Mouse (Mus musculus) heart, embryonic 15.5 days (tissue): ENCODE data around the gene Mapk11. TPM values are rescaled to one million over a fixed set of nuclear protein-coding genes. Genes with fewer than 3 reads are reported as not detected.

Experiments used
- ATAC-seq: fragments of 200-750 bp; cut with Nextera tagmentation; replicated peaks from 2 replicates; pipeline ENCODE4 v1.8.0; 2017; ENCODE audit warnings: low read depth, moderate TSS enrichment; ENCODE audit not compliant: insufficient number of reproducible peaks, insufficient read depth, low FRiP score
- H3K27ac ChIP-seq: fragments of 300-500 bp; sonication (generic); 2 replicates; pipeline ENCODE4 v1.5.1; 2015; ENCODE audit warnings: mild to moderate bottlenecking, inconsistent platforms
- H3K27me3 ChIP-seq: fragments of 300-500 bp; sonication (generic); 2 replicates; pipeline ENCODE4 v1.6.1; 2015; ENCODE audit warnings: inconsistent platforms
- H3K36me3 ChIP-seq: fragments of 300-500 bp; sonication (generic); 2 replicates; pipeline ENCODE4 v1.6.1; 2015; ENCODE audit warnings: mild to moderate bottlenecking, inconsistent platforms
- H3K4me1 ChIP-seq: fragments of 300-500 bp; sonication (generic); replicated peaks from 2 replicates; pipeline ENCODE4 v1.6.1; 2015; ENCODE audit warnings: inconsistent platforms
- H3K4me2 ChIP-seq: fragments of 300-500 bp; sonication (generic); 2 replicates; pipeline ENCODE4 v1.6.1; 2015; ENCODE audit warnings: inconsistent platforms, mild to moderate bottlenecking, moderate library complexity
- H3K4me3 ChIP-seq: fragments of 300-500 bp; sonication (generic); 2 replicates; pipeline ENCODE4 v1.5.1; 2015; ENCODE audit warnings: mild to moderate bottlenecking, inconsistent platforms
- H3K9ac ChIP-seq: fragments of 300-500 bp; sonication (generic); 2 replicates; pipeline ENCODE4 v1.6.1; 2015; ENCODE audit warnings: mild to moderate bottlenecking, inconsistent platforms
- H3K9me3 ChIP-seq: fragments of 300-500 bp; sonication (generic); replicated peaks from 2 replicates; pipeline ENCODE4 v1.6.1; 2016; ENCODE audit warnings: inconsistent platforms
- WGBS: fragments of 180-500 bp; shearing (Covaris S2); methylation state at CpG from one replicate; pipeline ENCODE4 v1.1.7; 2015; ENCODE audit warnings: mixed read lengths; 5-methylcytosine and 5-hydroxymethylcytosine counted together
- polyA plus RNA-seq: library from polyadenylated mRNA; unstranded; fragments of >200 nt; fragmentation: Nextera tagmentation; extraction: Ambion mirVana; gene quantifications from 2 replicates; pipeline ENCODE4 v1.2.1, GENCODE M21; 2015

Gene Mapk11
- polyA plus RNA-seq, 1 experiment from 2014 or later = 3.1 TPM

DNA sequence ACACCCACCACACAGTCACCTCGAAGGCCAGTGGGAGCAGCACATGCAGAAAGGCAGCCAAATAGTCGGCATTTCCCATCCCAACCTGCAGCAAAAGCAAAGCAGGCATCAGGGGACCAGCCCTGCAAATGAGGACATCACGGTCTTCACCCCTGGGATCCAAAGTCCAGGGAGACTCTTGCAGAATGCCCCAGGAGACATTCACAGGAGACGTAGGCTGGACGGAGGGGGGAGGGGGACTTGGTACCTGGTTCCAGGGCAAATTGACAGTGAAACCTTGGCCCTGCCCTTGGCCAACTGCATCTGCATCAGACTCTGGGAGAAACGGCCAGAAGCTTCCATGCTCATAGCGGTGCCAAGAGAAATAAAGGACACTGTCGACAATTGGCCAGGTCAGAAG, 22.8 kb downstream of the Mapk11 start:
- Histone ChIP-seq H3K4me1 (peaks cover 33% of the 10 kb centered on the region), H3K27me3 (no peaks in the 10 kb centered on the region), H3K36me3 (peaks cover 8% of the 10 kb centered on the region; the same call in 1 of the 2 replicates), H3K9me3 (no peaks in the 10 kb centered on the region), H3K4me2 (no peak overlapping the region), H3K27ac (no peak overlapping the region), H3K4me3 (no peak overlapping the region), H3K9ac (no peak overlapping the region)
- ATAC-seq = no peak
- WGBS = 86% methylated on average over 8 of the region's 8 CpGs

DNA sequence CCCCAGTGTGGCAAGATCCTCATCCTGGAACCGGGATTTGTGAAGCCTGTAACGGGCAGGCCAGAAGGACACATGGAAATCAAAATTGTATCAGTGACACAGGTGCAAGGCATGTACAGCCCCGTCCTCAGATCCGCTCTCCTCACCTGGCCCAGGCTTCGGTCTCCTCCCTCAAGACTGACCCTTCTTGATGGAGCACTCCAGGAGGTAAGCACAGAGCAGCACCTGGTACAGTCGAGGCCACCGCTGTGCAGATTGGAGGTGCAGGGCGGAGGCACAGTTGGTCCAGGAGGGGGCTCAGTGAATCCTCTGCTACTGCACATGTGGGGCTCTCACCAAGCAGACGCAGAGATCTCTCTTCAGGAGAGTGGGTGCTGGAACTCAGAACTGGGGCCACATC, 24.1 kb downstream of the Mapk11 start:
- peaks cover 45% of the 10 kb centered on the region for H3K4me1 ChIP-seq
- H3K4me3 ChIP-seq = no peak overlapping the region
- 92% methylated on average over 9 of the region's 9 CpGs for WGBS
- H3K36me3 ChIP-seq = peaks cover 8% of the 10 kb centered on the region; the same call in 1 of the 2 replicates
- H3K27ac ChIP-seq = no peak overlapping the region
- H3K4me2 ChIP-seq = no peak overlapping the region
- no peaks in the 10 kb centered on the region for H3K27me3 ChIP-seq
- H3K9me3 ChIP-seq = no peaks in the 10 kb centered on the region
- no peak overlapping the region for H3K9ac ChIP-seq
- ATAC-seq = no peak

DNA sequence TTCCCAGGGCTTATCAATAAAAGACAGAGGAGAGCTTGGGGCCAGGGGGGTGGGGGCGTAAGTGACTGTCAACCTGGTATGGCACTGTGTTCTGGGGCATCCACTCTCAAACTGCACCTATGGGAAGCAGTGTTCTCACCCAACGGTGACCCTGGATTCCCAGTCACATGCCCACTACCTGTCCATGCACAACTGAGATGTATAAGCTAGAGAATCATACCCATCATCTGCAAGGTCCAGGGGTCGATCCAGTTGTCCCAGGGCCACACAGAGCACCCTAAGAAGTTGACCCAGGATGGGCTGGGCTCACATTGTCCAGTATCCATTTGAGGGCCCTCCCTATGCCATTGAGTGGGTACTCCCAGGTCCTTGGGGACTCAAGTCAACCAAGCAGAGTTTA, 25.1 kb downstream of the Mapk11 start:
- ATAC-seq = no peak
- H3K4me2 ChIP-seq = no peak overlapping the region
- WGBS = 83% methylated on average over 3 of the region's 3 CpGs
- H3K27me3 ChIP-seq = no peaks in the 10 kb centered on the region
- H3K4me1 ChIP-seq = peaks cover 51% of the 10 kb centered on the region
- H3K9me3 ChIP-seq = no peaks in the 10 kb centered on the region
- H3K4me3 ChIP-seq = no peak overlapping the region
- H3K36me3 ChIP-seq = peaks cover 14% of the 10 kb centered on the region
- H3K27ac ChIP-seq = no peak overlapping the region
- H3K9ac ChIP-seq = no peak overlapping the region

DNA sequence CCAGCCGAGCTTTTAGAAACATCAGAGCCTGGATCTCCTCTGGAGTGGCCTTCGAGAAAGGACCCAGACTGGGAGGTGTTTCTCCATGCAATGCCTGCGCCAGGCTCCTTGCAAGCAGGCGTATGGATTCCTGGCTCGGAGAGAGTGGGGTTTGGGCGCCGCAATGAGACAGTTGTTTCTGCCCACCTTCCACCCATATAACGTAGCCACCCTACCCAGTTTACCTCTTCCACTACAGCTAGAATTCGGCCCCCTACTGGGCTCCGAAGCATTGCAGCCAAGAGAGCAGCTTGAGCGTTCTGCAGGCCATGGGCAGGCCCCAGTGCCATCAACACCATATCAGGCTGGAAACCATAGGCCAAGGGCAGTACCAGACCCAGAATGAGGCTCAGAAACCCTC, 25.8 kb downstream of the Mapk11 start:
- Histone ChIP-seq H3K27me3 (no peaks in the 10 kb centered on the region), H3K27ac (peak overlapping the region; percentile 75), H3K4me1 (peaks cover 47% of the 10 kb centered on the region), H3K9me3 (no peaks in the 10 kb centered on the region), H3K9ac (peak overlapping the region; percentile 91), H3K4me3 (peak overlapping the region; percentile 98), H3K36me3 (peaks cover 14% of the 10 kb centered on the region), H3K4me2 (peak overlapping the region; percentile 96)
- WGBS = 35% methylated on average over 11 of the region's 11 CpGs
- no peak for ATAC-seq

DNA sequence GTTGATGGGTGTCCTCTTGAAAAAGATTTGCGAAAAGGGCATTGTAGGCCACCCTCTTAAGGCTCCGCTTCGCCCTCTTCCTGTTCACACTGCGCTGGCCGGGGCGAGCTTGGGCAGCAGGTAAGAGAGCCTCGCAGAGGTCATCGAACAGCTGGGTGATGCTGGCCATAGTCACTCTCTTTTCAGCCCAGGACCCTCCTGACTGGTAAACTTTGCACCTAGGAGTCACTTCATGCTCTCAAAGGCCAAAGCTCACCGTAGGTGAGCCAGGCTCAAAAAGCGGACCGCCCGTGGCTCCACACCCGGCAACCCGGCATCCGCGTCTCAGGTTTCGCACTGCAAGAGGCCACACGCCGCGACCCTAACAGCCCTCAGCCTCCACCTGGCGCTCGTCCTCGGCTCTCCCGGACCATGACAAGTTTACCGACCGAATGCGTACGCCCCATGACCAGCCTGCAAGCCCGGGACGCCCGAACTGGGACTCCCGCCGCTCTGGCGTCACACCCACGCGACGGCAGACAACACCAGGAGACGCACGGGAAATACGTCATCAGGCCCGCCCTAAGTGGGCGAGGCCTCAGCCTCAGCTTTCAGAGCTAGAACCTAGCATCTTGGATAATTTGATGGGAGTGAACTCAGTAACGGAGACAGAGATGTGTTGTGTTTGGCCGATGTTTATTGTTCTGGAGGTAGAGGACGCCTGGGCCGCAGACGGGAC, 26.6 kb downstream of the Mapk11 start, which contains the start of gene Tubgcp6:
Gene Tubgcp6, minus strand, starts transcription at position 464 of the 718 bp plus-strand sequence.
- Histone ChIP-seq H3K4me1 (peaks cover 43% of the 10 kb centered on the region), H3K9me3 (no peaks in the 10 kb centered on the region), H3K4me2 (peak within 1 kb of the TSS; percentile 96), H3K9ac (peak within 1 kb of the TSS; percentile 91), H3K4me3 (peak within 1 kb of the TSS; percentile 98), H3K27me3 (no peaks in the 10 kb centered on the region), H3K36me3 (peaks cover 15% of the 10 kb centered on the region), H3K27ac (peak within 1 kb of the TSS; percentile 75)
- under 1% methylated on average over 47 of the region's 47 CpGs for WGBS
- ATAC-seq = peak; percentile 83

DNA sequence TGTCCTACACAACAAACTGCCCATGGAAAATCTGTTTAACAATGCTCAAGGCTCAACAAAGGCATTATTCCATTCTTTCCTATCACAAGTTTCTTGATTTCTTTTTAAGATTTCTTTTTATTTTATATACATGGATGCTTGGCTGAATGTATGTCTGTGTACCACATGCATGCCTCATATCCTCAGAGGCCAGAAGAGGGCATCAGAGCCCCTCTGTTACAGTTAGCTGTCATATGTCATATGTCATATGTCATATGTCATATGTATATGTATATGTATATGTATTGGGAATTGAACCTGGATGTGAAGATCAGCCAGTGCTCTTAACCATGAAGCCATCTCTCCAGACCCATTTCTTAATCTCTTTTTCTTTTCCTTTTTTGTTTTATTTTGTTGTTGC, 31.4 kb downstream of the Mapk11 start:
- Histone ChIP-seq H3K9me3 (no peaks in the 10 kb centered on the region), H3K4me1 (peaks cover 28% of the 10 kb centered on the region), H3K27me3 (no peaks in the 10 kb centered on the region), H3K27ac (no peak overlapping the region), H3K4me2 (no peak overlapping the region), H3K9ac (no peak overlapping the region), H3K36me3 (peaks cover 33% of the 10 kb centered on the region), H3K4me3 (no peak overlapping the region)
- no peak for ATAC-seq

DNA sequence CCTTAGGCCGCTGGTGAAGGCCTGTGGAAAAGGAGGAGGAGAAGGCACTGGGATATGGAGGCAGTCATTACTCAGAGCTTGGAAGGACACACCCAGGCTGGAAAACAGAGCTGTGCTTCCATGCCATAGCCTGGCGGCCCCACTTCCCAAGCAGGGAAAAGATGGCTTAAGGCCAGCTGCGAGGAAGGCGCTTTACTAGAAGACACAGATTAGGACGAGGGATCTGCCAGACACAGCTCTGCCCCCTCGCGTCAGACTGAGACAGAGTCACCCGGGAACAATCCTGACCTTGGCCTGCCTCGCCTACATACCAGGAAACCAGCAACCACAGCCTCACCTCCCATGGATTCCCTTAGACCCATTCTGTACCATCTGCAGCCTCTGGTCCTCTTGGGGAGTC, 39.3 kb downstream of the Mapk11 start:
- Histone ChIP-seq H3K27me3 (no peaks in the 10 kb centered on the region), H3K9me3 (no peaks in the 10 kb centered on the region), H3K9ac (no peak overlapping the region), H3K4me3 (no peak overlapping the region), H3K27ac (no peak overlapping the region), H3K4me2 (no peak overlapping the region), H3K4me1 (peaks cover 4% of the 10 kb centered on the region; the same call in 1 of the 2 replicates), H3K36me3 (peaks cover 83% of the 10 kb centered on the region)
- ATAC-seq = 0 out of 2 replicates have a peak, but pooled peaks have one; percentile 50
- WGBS = 58% methylated on average over 9 of the region's 9 CpGs

DNA sequence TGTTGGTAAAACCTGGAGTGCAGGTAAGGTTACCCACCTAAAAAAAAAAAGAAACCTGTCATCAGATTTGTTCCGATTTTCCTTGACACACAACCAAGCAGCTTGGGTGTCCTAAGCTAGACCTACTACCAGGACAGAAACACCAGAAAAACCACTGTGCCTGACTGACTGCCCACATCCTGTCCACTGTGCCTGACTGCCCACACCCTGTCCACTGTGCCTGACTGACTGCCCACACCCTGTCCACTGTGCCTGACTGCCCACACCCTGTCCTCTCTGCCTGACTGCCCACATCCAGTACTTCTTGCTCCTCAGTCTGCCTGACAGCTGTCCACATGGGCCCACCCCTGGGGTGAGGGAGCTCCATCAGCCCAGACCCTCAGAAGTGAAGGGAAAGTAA, 42.5 kb downstream of the Mapk11 start:
- H3K9ac ChIP-seq = no peak overlapping the region
- H3K27me3 ChIP-seq = no peaks in the 10 kb centered on the region
- no peaks in the 10 kb centered on the region for H3K9me3 ChIP-seq
- ATAC-seq = no peak
- H3K4me2 ChIP-seq = no peak overlapping the region
- WGBS = 89% methylated on average over 1 of the region's 1 CpGs
- H3K36me3 ChIP-seq = peaks cover 86% of the 10 kb centered on the region
- H3K27ac ChIP-seq = no peak overlapping the region
- H3K4me3 ChIP-seq = no peak overlapping the region
- H3K4me1 ChIP-seq = peaks cover 4% of the 10 kb centered on the region; the same call in 1 of the 2 replicates

DNA sequence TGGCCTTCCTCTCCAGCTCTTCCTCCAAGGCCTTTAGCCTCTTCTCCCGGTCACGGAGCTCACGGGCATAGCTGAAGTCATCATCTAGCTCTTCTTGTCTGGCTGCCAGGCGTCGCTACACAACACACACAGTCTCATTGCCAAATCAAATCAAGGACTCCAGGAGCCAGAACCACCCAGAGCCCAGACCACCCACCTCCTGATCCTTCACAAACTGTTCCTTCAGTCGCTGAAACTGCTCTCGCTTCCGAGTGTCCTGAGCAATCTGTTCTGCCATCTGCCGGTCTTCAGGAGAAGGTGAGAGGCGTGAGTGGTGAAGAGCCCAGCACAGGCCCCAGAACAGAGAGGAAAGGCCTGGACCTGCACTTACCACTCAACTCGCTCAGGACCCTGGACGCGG, 43.4 kb downstream of the Mapk11 start:
- WGBS = 89% methylated on average over 13 of the region's 13 CpGs
- no peak overlapping the region for H3K9ac ChIP-seq
- H3K9me3 ChIP-seq = no peaks in the 10 kb centered on the region
- H3K36me3 ChIP-seq = peaks cover 88% of the 10 kb centered on the region
- H3K4me2 ChIP-seq = no peak overlapping the region
- H3K4me1 ChIP-seq = peaks cover 4% of the 10 kb centered on the region; the same call in 1 of the 2 replicates
- no peak for ATAC-seq
- H3K4me3 ChIP-seq = no peak overlapping the region
- no peak overlapping the region for H3K27ac ChIP-seq
- no peaks in the 10 kb centered on the region for H3K27me3 ChIP-seq

DNA sequence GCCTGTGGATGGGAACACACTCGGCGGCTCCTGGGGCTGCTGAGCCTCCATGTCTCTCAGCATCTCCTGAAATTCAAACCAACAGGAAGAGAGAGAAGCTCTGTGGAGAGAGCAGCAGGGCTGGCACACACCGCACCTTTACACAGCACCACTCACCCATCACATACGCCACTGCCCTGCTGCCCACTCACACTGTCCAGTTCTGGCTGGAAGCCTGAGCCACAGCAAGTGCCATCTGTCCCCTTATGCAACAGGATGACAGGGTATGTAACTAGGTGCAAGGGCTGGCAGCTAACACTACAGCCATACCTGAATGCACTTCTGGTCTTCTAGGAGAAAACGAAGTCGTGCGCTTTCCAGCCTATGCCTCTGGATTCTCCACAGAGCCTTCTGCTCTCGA, 45.0 kb downstream of the Mapk11 start:
- WGBS = 95% methylated on average over 8 of the region's 8 CpGs

DNA sequence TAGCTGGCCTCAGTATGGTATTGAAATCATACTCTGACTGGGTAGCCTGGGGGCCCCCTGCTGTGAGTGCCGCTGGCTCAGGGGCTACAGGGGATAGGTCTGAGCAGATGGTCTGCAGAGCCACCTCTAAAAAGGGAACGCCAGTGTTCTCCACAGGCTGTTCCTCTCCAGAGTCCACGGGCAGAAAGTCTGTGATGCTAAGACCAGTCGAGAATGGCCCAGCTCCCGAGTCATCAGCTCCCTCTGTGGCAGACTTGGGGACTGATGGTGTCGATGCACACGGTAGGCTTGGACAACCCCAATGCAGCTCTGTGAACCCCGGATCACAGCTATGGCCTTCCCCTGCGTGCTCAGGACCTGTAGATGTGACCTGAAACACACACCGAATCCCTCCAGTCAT, 45.5 kb downstream of the Mapk11 start:
- no peaks in the 10 kb centered on the region for H3K9me3 ChIP-seq
- no peaks in the 10 kb centered on the region for H3K4me1 ChIP-seq
- no peak overlapping the region for H3K4me3 ChIP-seq
- H3K36me3 ChIP-seq = peaks cover 91% of the 10 kb centered on the region
- WGBS = 88% methylated on average over 10 of the region's 10 CpGs
- no peaks in the 10 kb centered on the region for H3K27me3 ChIP-seq
- ATAC-seq = no peak
- H3K9ac ChIP-seq = no peak overlapping the region
- H3K27ac ChIP-seq = no peak overlapping the region
- no peak overlapping the region for H3K4me2 ChIP-seq

More for the DNA sequence above, 45.0 kb downstream of the Mapk11 start:
- H3K4me3 ChIP-seq = no peak overlapping the region
- H3K36me3 ChIP-seq = peaks cover 91% of the 10 kb centered on the region
- no peak overlapping the region for H3K27ac ChIP-seq
- no peak for ATAC-seq
- no peak overlapping the region for H3K9ac ChIP-seq
- no peaks in the 10 kb centered on the region for H3K9me3 ChIP-seq
- H3K4me1 ChIP-seq = no peaks in the 10 kb centered on the region
- no peaks in the 10 kb centered on the region for H3K27me3 ChIP-seq
- no peak overlapping the region for H3K4me2 ChIP-seq

DNA sequence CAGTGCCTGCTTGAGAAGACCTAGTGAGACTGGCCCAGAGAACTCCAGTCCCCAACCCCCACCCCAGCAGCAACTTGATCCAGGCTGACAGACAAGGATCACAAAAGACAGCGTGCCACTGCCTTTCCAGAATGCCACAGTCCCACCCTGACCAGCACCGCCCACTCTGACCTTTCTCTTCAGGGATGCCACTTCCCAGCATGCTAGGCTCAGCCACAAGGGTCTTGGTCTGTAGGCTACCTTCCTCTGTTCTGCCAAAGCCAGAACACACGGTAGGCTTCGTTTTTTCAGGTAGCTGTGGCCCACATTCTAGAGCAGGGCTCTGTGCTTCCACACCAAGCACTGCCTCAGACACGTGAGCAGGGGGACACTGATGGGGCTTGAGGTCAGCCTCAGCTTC, 46.8 kb downstream of the Mapk11 start:
- no peaks in the 10 kb centered on the region for H3K9me3 ChIP-seq
- WGBS = 79% methylated on average over 5 of the region's 5 CpGs
- H3K4me1 ChIP-seq = no peaks in the 10 kb centered on the region
- no peak overlapping the region for H3K4me3 ChIP-seq
- H3K36me3 ChIP-seq = peaks cover 91% of the 10 kb centered on the region
- no peak for ATAC-seq
- no peak overlapping the region for H3K9ac ChIP-seq
- H3K27me3 ChIP-seq = no peaks in the 10 kb centered on the region
- H3K4me2 ChIP-seq = no peak overlapping the region
- H3K27ac ChIP-seq = no peak overlapping the region
